Mouse (Mus musculus) testis, adult 2 months (tissue): Measurements from ENCODE around the gene Fig4.

Source experiments
- CTCF ChIP-seq: fragments of 200-500 bp; IDR thresholded peaks from 2 replicates; pipeline ENCODE4 v1.5.1; 2012; ENCODE audit warnings: low read depth, mild to moderate bottlenecking, inconsistent platforms, low read length, moderate library complexity; ENCODE audit not compliant: control insufficient read depth, insufficient read depth, insufficient replicate concordance
- POLR2A ChIP-seq: fragments of 200-500 bp; IDR thresholded peaks from 2 replicates; pipeline ENCODE4 v1.6.1; 2012; ENCODE audit warnings: low read depth, mild to moderate bottlenecking, inconsistent platforms, low read length, moderate library complexity; ENCODE audit not compliant: control insufficient read depth

GRCm38 (mm10) chr10:41291021-41291420, 12.0 kb downstream of the Fig4 start:
- TF ChIP-seq CTCF (no peak), POLR2A (no peak)
